Mouse (Mus musculus): Measurements from ENCODE around the gene Zbtb17. TPM values are rescaled to one million over a fixed set of nuclear protein-coding genes. Genes with fewer than 3 reads are reported as not detected.

Gene Zbtb17
- polyA plus RNA-seq, 1 experiment from 2014 or later = 43.8 TPM

DNA sequence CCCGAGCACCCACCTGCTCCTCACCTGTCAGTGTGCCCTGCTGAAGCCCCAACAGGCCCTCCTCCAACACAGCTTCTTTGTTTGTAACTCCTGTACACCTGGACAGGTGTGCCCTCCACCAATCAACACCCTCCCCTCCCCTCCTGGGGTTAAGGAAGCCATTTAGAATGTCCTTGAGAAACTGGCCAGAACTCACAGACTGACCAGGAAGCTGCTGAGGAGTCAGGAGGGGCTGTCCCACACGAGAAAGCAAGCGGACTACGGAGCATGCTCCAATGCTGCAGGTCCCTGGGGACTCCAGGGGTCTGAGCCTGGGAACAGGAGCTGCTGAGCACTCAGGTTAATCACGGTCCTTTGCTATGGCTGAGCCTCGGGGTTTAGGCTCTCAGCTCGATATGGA is 28.5 kb upstream of the Zbtb17 start, which contains the start of gene Clcnkb:
Gene Clcnkb, minus strand, starts transcription at position 91 of the 400 bp plus-strand sequence.
- H3K9ac ChIP-seq = no peak within 1 kb of the TSS
- peaks cover 9% of the 10 kb centered on the region; the same call in 1 of the 2 replicates for H3K27me3 ChIP-seq
- no peak for ATAC-seq (ENCODE audit: insufficient number of reproducible peaks, insufficient read depth, low FRiP score, low TSS enrichment, low read depth)
- H3K4me2 ChIP-seq = no peak within 1 kb of the TSS
- no peaks in the 10 kb centered on the region for H3K36me3 ChIP-seq
- no peak within 1 kb of the TSS for H3K27ac ChIP-seq
- peaks cover 10% of the 10 kb centered on the region; the same call in 1 of the 2 replicates for H3K4me1 ChIP-seq
- no peak within 1 kb of the TSS for H3K4me3 ChIP-seq
- WGBS = 55% methylated on average over 7 of the region's 7 CpGs
- H3K9me3 ChIP-seq = no peaks in the 10 kb centered on the region

- no peak overlapping the region for H3K4me2 ChIP-seq
- H3K4me3 ChIP-seq = no peak overlapping the region
- H3K4me1 ChIP-seq = peaks cover 10% of the 10 kb centered on the region; the same call in 1 of the 2 replicates
- WGBS = 70% methylated on average over 27 of the region's 27 CpGs
- H3K9me3 ChIP-seq = no peaks in the 10 kb centered on the region
- H3K9ac ChIP-seq = no peak overlapping the region
- peaks cover 14% of the 10 kb centered on the region for H3K27me3 ChIP-seq
- H3K36me3 ChIP-seq = no peaks in the 10 kb centered on the region
- ATAC-seq (ENCODE audit: insufficient number of reproducible peaks, insufficient read depth, low FRiP score, low TSS enrichment, low read depth) = no peak
- no peak overlapping the region for H3K27ac ChIP-seq
Measured at GRCm38 (mm10) chr4:141419398-141420191, 24.9 kb upstream of the Zbtb17 start.

DNA sequence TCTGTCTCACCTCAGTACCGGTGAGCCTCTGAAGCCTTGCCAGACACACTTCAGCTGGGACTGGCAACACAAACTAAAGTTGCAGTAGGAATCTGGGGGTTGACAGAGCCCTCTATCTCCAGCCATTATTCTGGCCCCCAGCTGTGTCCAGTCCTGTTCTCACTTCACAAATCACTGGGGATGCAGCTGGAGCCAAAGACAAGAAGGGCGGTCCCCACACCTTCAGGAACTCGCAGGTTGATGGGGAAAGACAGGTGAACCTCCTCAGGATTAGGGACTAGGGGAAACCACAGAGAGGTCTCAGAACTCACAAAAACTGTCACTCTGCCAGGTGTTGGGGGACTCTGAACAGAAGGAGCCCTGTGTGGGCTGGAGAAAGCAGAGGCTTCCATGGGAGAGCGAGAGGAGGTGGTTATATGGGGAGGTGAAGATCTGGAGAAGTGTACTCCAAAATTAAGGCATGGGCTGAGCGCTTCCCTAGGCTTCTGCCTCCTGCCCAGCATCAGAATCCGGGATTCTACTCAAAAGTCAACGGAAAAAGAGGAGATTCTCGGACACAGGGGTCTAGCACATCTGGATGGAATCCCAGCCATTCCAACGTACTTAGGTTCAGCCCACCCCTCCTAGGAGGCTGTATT is 24.1 kb upstream of the Zbtb17 start, which contains the start of gene Hspb7:
Gene Hspb7, plus strand, starts transcription at position 588 of the 638 bp plus-strand sequence.
- Histone ChIP-seq H3K27me3 (peaks cover 20% of the 10 kb centered on the region), H3K9ac (peak within 1 kb of the TSS; percentile 46; the same call in 1 of the 2 replicates), H3K9me3 (no peaks in the 10 kb centered on the region), H3K4me1 (peaks cover 15% of the 10 kb centered on the region), H3K36me3 (no peaks in the 10 kb centered on the region), H3K27ac (no peak within 1 kb of the TSS), H3K4me2 (no peak within 1 kb of the TSS), H3K4me3 (no peak within 1 kb of the TSS)
- no peak for ATAC-seq (ENCODE audit: insufficient number of reproducible peaks, insufficient read depth, low FRiP score, low TSS enrichment, low read depth)
- WGBS = 50% methylated on average over 9 of the region's 9 CpGs

DNA sequence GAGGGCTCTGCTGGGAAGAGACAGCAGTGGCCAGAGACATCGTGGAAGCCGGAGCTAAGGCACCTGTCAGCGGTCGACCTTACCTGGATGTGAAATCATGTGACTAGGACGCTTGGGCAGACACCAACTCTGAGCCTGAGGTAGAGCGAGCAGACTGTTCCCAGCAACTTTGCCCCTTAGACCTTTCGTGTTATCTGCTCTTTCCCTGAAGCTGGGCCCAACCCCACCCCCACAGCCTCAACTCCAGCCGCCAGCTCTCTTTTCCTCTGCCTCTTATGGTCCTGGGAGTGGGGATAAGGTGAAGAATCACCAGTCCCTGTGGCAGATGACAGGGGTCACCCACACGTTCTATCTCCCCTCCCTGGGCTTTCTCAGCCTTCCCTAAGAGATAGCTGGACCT is 23.6 kb upstream of the Zbtb17 start:
- peaks cover 20% of the 10 kb centered on the region for H3K27me3 ChIP-seq
- ATAC-seq (ENCODE audit: insufficient number of reproducible peaks, insufficient read depth, low FRiP score, low TSS enrichment, low read depth) = no peak
- no peak overlapping the region for H3K4me2 ChIP-seq
- no peaks in the 10 kb centered on the region for H3K36me3 ChIP-seq
- no peaks in the 10 kb centered on the region for H3K9me3 ChIP-seq
- H3K4me1 ChIP-seq = peaks cover 20% of the 10 kb centered on the region
- 48% methylated on average over 9 of the region's 9 CpGs for WGBS
- H3K9ac ChIP-seq = no peak overlapping the region
- H3K27ac ChIP-seq = no peak overlapping the region
- H3K4me3 ChIP-seq = no peak overlapping the region

GRCm38 (mm10) chr4:141421423-141421822 is 23.0 kb upstream of the Zbtb17 start:
- Histone ChIP-seq H3K4me2 (no peak overlapping the region), H3K4me3 (no peak overlapping the region), H3K9me3 (no peaks in the 10 kb centered on the region), H3K36me3 (no peaks in the 10 kb centered on the region), H3K4me1 (peaks cover 25% of the 10 kb centered on the region), H3K9ac (peak overlapping the region; percentile 46; the same call in 1 of the 2 replicates), H3K27me3 (peaks cover 20% of the 10 kb centered on the region), H3K27ac (no peak overlapping the region)
- no peak for ATAC-seq (ENCODE audit: insufficient number of reproducible peaks, insufficient read depth, low FRiP score, low TSS enrichment, low read depth)
- WGBS = 67% methylated on average over 14 of the region's 14 CpGs

DNA sequence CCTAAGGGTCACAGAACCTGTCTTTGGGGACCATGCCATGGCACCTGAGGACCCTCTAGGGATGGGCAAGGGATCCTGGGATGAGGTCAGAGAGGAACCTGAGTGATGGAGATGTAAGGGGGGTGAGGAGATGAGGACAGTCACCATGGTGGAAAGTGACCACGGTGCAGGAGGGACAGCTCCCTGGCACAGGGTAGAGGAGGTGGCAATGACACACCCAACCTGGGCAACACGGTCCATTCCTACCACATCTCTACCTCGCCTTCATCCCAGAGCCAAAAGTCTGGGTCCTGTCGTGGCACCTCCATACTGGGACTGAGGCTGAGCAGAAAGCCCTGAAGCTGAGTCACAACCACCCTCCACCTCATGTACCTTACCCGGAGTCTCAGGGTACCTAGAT is 21.6 kb upstream of the Zbtb17 start:
- Histone ChIP-seq H3K36me3 (no peaks in the 10 kb centered on the region), H3K4me1 (peaks cover 29% of the 10 kb centered on the region), H3K4me3 (no peak overlapping the region), H3K27me3 (peaks cover 20% of the 10 kb centered on the region), H3K4me2 (no peak overlapping the region), H3K27ac (no peak overlapping the region), H3K9me3 (no peaks in the 10 kb centered on the region), H3K9ac (no peak overlapping the region)
- no peak for ATAC-seq (ENCODE audit: insufficient number of reproducible peaks, insufficient read depth, low FRiP score, low TSS enrichment, low read depth)
- 81% methylated on average over 5 of the region's 5 CpGs for WGBS

DNA sequence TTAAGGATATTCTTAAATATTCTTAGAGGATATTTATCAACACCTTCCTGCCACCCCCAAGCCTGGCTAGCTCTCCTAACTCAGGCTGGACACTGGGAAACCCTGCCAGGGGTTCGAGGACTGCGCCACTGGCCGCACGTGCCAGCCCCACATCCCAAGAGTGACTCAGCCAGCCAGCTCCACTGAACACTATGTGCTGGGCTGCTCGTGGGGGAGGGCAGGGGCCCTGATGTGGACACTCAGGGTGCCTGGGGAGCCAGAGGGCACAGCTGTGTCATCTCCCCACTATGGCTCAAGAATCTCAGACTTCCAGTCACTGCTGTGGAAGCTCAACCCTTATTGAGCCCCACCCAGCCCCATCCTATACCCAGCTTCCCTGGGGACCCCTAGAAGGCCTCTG is 21.2 kb upstream of the Zbtb17 start:
- Histone ChIP-seq H3K4me1 (peaks cover 29% of the 10 kb centered on the region), H3K36me3 (no peaks in the 10 kb centered on the region), H3K27me3 (peaks cover 20% of the 10 kb centered on the region), H3K4me3 (no peak overlapping the region), H3K27ac (no peak overlapping the region), H3K4me2 (no peak overlapping the region), H3K9me3 (no peaks in the 10 kb centered on the region), H3K9ac (no peak overlapping the region)
- 79% methylated on average over 5 of the region's 5 CpGs for WGBS
- ATAC-seq (ENCODE audit: insufficient number of reproducible peaks, insufficient read depth, low FRiP score, low TSS enrichment, low read depth) = no peak

GRCm38 (mm10) chr4:141423691-141424431 is 20.6 kb upstream of the Zbtb17 start:
- no peaks in the 10 kb centered on the region for H3K36me3 ChIP-seq
- ATAC-seq (ENCODE audit: insufficient number of reproducible peaks, insufficient read depth, low FRiP score, low TSS enrichment, low read depth) = no peak
- H3K9me3 ChIP-seq = no peaks in the 10 kb centered on the region
- no peak overlapping the region for H3K9ac ChIP-seq
- H3K4me2 ChIP-seq = no peak overlapping the region
- no peak overlapping the region for H3K27ac ChIP-seq
- WGBS = 85% methylated on average over 13 of the region's 13 CpGs
- no peak overlapping the region for H3K4me3 ChIP-seq
- H3K4me1 ChIP-seq = peaks cover 29% of the 10 kb centered on the region
- H3K27me3 ChIP-seq = peaks cover 20% of the 10 kb centered on the region

DNA sequence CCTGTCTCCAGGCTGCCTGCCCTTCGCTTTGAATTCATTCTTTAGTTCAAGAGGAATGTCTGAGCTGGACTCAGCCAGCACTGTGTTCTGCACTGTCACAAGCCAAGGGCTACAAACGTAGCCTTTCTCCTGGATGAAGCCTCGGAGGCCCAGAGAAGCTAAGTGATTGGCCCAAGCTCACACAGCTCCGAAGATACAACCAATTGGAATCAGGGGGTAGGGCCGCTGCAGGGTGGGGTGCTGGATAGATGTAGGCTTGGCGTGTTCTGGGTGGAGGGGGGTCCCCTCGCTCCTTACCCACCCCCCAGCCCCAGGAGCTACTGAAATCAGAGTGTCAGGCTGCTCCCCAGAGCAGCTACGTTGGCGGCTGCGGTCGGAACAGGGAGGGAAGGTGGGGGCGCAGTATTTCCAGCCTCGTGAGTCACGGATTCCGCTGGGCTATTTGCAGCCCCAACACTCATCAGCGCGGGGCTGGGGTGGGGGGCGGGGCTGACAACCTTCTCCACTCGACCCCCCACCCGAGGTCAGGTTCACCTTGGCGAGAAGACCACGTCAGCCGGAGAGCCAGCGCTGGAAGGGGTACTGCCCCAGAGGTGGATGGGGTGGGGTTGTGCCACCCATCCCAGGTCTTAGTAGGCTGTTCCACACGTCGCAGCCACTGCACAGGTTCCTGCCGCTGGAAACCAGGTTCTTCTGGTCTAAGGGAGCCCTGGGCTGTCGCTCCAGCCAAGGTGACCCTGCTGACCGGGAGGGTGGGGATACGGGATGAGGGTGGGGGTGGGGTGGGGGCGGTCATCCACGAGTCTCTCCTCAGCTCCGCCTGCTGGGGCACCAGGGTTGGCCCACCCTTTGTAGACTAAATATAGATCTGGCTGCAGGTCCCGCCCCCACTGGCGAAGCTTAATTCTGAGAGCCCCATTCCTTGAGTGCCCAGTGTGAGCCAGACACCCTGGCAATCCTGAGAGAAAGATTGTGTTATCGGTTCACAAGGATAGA is 18.7 kb upstream of the Zbtb17 start:
- H3K27ac ChIP-seq = peak overlapping the region; percentile 48; the same call in 1 of the 2 replicates
- H3K36me3 ChIP-seq = no peaks in the 10 kb centered on the region
- 4% methylated on average over 36 of the region's 36 CpGs for WGBS
- peak overlapping the region; percentile 51 for H3K4me3 ChIP-seq
- H3K9me3 ChIP-seq = no peaks in the 10 kb centered on the region
- peaks cover 18% of the 10 kb centered on the region for H3K27me3 ChIP-seq
- H3K9ac ChIP-seq = peak overlapping the region; percentile 67
- H3K4me2 ChIP-seq = peak overlapping the region; percentile 90
- ATAC-seq (ENCODE audit: insufficient number of reproducible peaks, insufficient read depth, low FRiP score, low TSS enrichment, low read depth) = peak; percentile 74
- H3K4me1 ChIP-seq = peaks cover 20% of the 10 kb centered on the region

- H3K9me3 ChIP-seq = no peaks in the 10 kb centered on the region
- H3K9ac ChIP-seq = no peak overlapping the region
- peak overlapping the region; percentile 11; the same call in 1 of the 2 replicates for H3K27ac ChIP-seq
- H3K27me3 ChIP-seq = peaks cover 12% of the 10 kb centered on the region
- no peak for ATAC-seq (ENCODE audit: insufficient number of reproducible peaks, insufficient read depth, low FRiP score, low TSS enrichment, low read depth)
- H3K36me3 ChIP-seq = no peaks in the 10 kb centered on the region
- WGBS = 76% methylated on average over 10 of the region's 10 CpGs
- peak overlapping the region; percentile 90; the same call in 1 of the 2 replicates for H3K4me2 ChIP-seq
- peaks cover 19% of the 10 kb centered on the region for H3K4me1 ChIP-seq
- H3K4me3 ChIP-seq = no peak overlapping the region
Measured at GRCm38 (mm10) chr4:141426796-141427745, 17.4 kb upstream of the Zbtb17 start.

All from embryonic facial prominence, embryonic 13.5 days (tissue).